Mouse (Mus musculus) thymus, adult 2 months (tissue): Measurements from ENCODE around the gene Fbxo40.

ENCODE experiments used
- CTCF ChIP-seq: fragments of 200-500 bp; IDR thresholded peaks from 2 replicates; pipeline ENCODE4 v1.5.1; 2012; ENCODE audit warnings: mild to moderate bottlenecking, control low read depth, low read length, moderate library complexity, borderline replicate concordance; ENCODE audit not compliant: control insufficient read depth, poor library complexity, insufficient read depth; ENCODE audit errors: extremely low read depth
- POLR2A ChIP-seq: fragments of 200-500 bp; IDR thresholded peaks from 2 replicates; pipeline ENCODE4 v1.6.1; 2012; ENCODE audit warnings: mild to moderate bottlenecking, low read length, control low read depth, moderate library complexity; ENCODE audit not compliant: control insufficient read depth, poor library complexity, insufficient read depth; ENCODE audit errors: extremely low read depth

DNA sequence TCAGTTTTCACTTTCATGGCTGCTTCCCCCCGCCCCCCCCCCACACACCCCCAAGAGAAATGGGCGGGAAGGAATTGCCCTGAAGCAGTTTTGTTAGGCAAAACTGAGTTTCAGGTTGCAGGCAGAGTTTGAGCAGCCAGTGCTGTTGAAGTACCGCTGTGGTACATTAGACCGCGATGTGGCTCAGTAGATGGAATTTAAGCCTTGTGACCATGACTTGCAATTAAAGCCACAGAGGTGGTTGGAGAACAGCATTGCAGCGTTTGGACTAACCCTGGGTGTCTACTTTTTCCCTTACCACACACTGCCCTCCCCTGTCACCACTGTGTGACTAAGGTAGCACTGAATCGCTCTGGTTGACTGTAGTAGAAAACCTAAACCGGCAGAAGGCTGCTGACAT lies 774 bp downstream of the Fbxo40 start:
- TF ChIP-seq CTCF (no peak), POLR2A (no peak)
